Mouse (Mus musculus) hindbrain, embryonic 11.5 days (tissue): ENCODE measurements around the gene Gm8113. TPM values are rescaled to one million over a fixed set of nuclear protein-coding genes. Genes with fewer than 3 reads are reported as not detected.
"Not testable (repeated sequence)": the region's sequence is repeated elsewhere in the genome, so short reads cannot be mapped to it uniquely, and the experiment has no call there.

Source experiments
- ATAC-seq: fragments of 200-750 bp; cut with Nextera tagmentation; 2 replicates; pipeline ENCODE4 v1.8.0; 2017; ENCODE audit warnings: mild to moderate bottlenecking, moderate TSS enrichment, moderate library complexity; ENCODE audit not compliant: low FRiP score
- DNase-seq: peaks from one replicate; pipeline ENCODE4 v3.0.0-alpha.2; 2015; ENCODE audit warnings: low spot score
- H3K27ac ChIP-seq: fragments of 300-500 bp; sonication (generic); 2 replicates; pipeline ENCODE4 v1.5.1; 2014; ENCODE audit warnings: mild to moderate bottlenecking, low read depth, low read length
- H3K27me3 ChIP-seq: fragments of 300-500 bp; sonication (generic); 2 replicates; pipeline ENCODE4 v1.6.1; 2014; ENCODE audit warnings: mild to moderate bottlenecking, low read length, moderate library complexity, mixed read lengths; ENCODE audit not compliant: control insufficient read depth, insufficient read depth
- H3K36me3 ChIP-seq: fragments of 300-500 bp; sonication (generic); 2 replicates; pipeline ENCODE4 v1.6.1; 2014; ENCODE audit warnings: mild to moderate bottlenecking, low read length, moderate library complexity, mixed read lengths; ENCODE audit not compliant: control insufficient read depth, insufficient read depth
- H3K4me1 ChIP-seq: fragments of 300-500 bp; sonication (generic); replicated peaks from 2 replicates; pipeline ENCODE4 v1.6.1; 2014; ENCODE audit warnings: low read length, mixed read lengths; ENCODE audit not compliant: control insufficient read depth, insufficient read depth
- H3K4me2 ChIP-seq: fragments of 300-500 bp; sonication (generic); replicated peaks from 2 replicates; pipeline ENCODE4 v1.6.1; 2014; ENCODE audit warnings: mild to moderate bottlenecking, low read depth, low read length
- H3K4me3 ChIP-seq: fragments of 300-500 bp; sonication (generic); 2 replicates; pipeline ENCODE4 v1.5.1; 2014; ENCODE audit warnings: low read depth, low read length
- H3K9ac ChIP-seq: fragments of 300-500 bp; sonication (generic); 2 replicates; pipeline ENCODE4 v1.6.1; 2014; ENCODE audit warnings: low read depth, low read length
- H3K9me3 ChIP-seq: fragments of 300-500 bp; sonication (generic); 2 replicates; pipeline ENCODE4 v1.6.1; 2016; ENCODE audit warnings: low read length; ENCODE audit not compliant: control insufficient read depth
- WGBS: fragments of 180-500 bp; shearing (Covaris S2); extraction: QIAGEN DNeasy Blood & Tissue Kit; methylation state at CpG from one replicate; pipeline ENCODE4 v1.1.7; 2014; 5-methylcytosine and 5-hydroxymethylcytosine counted together
- polyA plus RNA-seq: library from polyadenylated mRNA; unstranded; fragments of >200 nt; fragmentation: Nextera tagmentation; extraction: Ambion mirVana; gene quantifications from 2 replicates; pipeline ENCODE4 v1.2.1, GENCODE M21; 2014

The Gm8113 gene
- polyA plus RNA-seq = 5.8 and 6.2 TPM in 2 replicates

DNA sequence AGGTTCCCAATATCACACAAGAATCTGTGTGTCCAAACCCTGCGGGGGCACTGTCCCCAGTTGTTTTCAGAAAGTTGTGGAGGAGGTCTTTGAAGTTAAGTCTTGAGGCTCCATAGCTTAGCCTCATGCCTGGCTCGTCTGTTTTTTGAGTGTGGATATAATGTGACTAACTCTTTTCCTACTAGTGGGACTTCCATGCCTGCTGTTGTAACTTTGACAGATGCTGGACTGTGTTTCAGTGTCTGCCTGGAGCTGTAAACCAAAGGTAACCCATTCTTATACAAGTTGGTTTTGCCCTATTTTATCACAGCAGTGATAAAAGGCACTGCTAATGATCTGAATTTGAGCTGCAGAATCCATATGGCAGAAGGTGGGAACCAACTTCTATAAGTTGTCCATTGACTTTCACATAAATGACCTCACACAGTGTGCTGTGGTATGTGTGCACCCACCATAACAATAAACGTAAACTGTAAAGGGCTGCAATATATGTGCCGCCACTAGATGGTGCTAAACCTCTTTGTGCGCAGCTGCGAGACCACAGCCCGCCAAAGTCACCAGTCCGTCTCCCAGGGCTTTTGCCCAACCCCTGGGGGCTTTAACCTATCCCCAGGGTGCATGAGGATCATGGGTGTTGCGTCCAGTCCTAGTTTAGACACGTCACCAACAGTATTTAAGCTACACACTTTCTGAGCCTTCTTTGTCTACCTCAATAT is at the start of gene Gm8113:
Gm8113 (plus strand) TSS at position 703 of the 716 bp plus-strand sequence.
- ATAC-seq = peak; percentile 100
- H3K4me3 ChIP-seq = peak within 1 kb of the TSS; percentile 42
- not testable (repeated sequence) for H3K9me3 ChIP-seq, H3K27me3 ChIP-seq, H3K36me3 ChIP-seq, H3K4me1 ChIP-seq
- 12% methylated on average over 10 of the region's 10 CpGs for WGBS
- H3K9ac ChIP-seq = peak within 1 kb of the TSS; percentile 64
- DNase-seq = peak; percentile 90
- H3K4me2 ChIP-seq = peak within 1 kb of the TSS; percentile 28
- H3K27ac ChIP-seq = peak within 1 kb of the TSS; percentile 70; the same call in 1 of the 2 replicates

DNA sequence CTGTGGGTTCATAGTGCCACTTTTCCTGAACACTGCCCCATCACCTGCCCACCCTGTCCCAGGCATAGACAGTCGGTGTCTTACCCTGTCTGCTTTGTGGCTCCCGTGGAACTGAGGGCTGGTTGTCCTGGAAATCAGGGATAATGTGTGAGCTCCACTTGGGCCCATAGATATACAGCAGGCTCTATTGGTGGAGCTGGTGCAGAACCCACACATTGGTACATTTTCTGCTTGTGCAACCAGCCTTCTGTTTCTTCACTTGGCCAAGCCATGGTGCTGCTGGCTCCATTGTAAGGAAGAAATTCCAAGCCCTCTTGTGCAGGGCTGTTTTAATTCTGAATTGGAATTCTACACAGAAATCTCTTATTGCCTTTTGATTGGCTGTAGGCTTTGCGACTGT is 49.8 kb upstream of the Gm8113 start, which contains the start of gene Ear1:
Ear1 (minus strand) TSS at position 101 of the 400 bp plus-strand sequence.
- not testable (repeated sequence) for ATAC-seq, H3K4me1 ChIP-seq, H3K27me3 ChIP-seq, DNase-seq, H3K9me3 ChIP-seq, H3K36me3 ChIP-seq, H3K9ac ChIP-seq, H3K4me2 ChIP-seq, H3K4me3 ChIP-seq, H3K27ac ChIP-seq
- 92% methylated on average over 2 of the region's 3 CpGs for WGBS

- not testable (repeated sequence) for DNase-seq, H3K27me3 ChIP-seq, H3K9me3 ChIP-seq, H3K4me1 ChIP-seq, H3K36me3 ChIP-seq, H3K9ac ChIP-seq, H3K27ac ChIP-seq, H3K4me3 ChIP-seq, ATAC-seq, H3K4me2 ChIP-seq
- 65% methylated on average over 1 of the region's 2 CpGs for WGBS
These were observed 47.4 kb upstream of the Gm8113 start for GRCm38 (mm10) chr14:43877789-43878188.

DNA sequence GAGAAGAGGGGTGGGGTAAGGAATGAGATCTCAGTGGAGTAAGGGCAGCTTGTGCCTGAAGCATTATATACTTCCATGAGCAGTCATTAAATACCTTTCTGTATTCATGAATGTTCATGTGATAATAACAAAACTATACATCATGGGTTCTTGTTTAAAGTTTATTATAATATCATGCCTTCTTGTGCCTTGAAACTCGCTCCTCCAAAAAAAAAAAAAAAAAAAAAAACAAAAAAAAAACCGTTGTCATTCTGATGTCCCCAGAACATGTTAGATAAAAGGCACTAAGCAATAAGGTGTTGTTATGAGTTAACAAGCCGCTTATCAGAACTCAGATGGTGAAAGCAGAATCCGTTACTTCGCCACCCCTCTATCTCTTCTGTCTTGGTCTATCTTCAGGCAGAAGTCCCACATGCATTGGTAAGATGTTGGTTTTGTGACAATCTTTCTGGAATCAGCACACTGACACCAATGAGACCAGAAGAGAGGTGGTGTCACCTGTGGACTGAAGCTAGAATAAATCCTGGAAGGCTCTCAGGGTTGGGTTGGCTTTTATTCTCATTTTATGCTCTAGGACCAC is 45.1 kb upstream of the Gm8113 start:
- not testable (repeated sequence) for H3K9ac ChIP-seq, ATAC-seq, H3K4me3 ChIP-seq, H3K9me3 ChIP-seq, H3K27ac ChIP-seq, H3K4me1 ChIP-seq, DNase-seq, H3K36me3 ChIP-seq, H3K4me2 ChIP-seq, H3K27me3 ChIP-seq
- WGBS = 91% methylated on average over 5 of the region's 5 CpGs

DNA sequence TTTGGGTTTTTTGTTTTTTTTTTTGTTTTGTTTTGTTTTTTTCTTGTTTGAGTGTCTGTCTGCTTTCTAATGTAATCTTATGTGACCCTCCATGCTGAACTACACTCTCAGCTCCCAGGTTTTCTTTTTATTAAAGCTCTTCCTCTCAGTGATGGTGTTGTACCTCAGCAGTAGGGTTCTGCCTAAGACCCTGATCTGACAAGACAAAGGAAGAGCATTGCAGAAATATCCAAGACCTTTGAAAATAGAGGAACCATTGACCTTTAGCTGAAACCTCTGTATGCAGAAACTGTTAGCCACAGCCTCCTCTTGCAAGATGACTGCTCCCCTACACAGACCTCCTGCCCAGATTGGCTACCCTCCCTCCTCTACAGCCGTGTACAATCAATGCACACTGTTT is 39.0 kb upstream of the Gm8113 start:
- 65% methylated on average over 1 of the region's 1 CpGs for WGBS
- H3K36me3 ChIP-seq, DNase-seq, H3K4me3 ChIP-seq, H3K27ac ChIP-seq, ATAC-seq, H3K4me1 ChIP-seq, H3K9ac ChIP-seq, H3K27me3 ChIP-seq, H3K9me3 ChIP-seq, H3K4me2 ChIP-seq: not testable (repeated sequence)

- not testable (repeated sequence) for H3K9ac ChIP-seq, H3K4me3 ChIP-seq, H3K27me3 ChIP-seq, H3K36me3 ChIP-seq, H3K4me1 ChIP-seq, H3K27ac ChIP-seq, H3K4me2 ChIP-seq, ATAC-seq, H3K9me3 ChIP-seq, DNase-seq
- WGBS = no CpG with 5 or more reads among the region's 1 CpGs
These were observed 33.9 kb upstream of the Gm8113 start for GRCm38 (mm10) chr14:43891288-43891687.

DNA sequence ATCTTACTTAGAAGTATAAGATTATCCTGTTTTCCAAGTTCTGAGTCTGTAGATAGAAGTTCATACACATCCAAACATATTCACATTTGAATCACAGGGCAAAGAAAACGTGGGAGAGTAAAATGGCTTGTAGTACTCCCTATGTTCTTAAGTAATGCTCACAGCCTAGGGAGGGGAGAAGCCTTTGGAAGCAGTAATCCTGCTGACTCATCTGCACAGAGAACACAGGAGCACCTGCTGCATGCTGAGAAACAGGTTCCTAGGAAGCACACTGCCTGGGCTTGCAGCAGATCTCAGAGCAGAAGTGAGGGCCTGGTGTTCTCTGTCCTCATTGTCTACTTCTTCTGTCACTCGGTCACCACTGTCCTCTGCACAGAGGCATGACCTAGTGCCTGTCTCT is 29.8 kb upstream of the Gm8113 start:
- H3K4me2 ChIP-seq, H3K27ac ChIP-seq, H3K4me1 ChIP-seq, H3K9me3 ChIP-seq, H3K27me3 ChIP-seq, H3K4me3 ChIP-seq, ATAC-seq, H3K9ac ChIP-seq, H3K36me3 ChIP-seq, DNase-seq: not testable (repeated sequence)
- 35% methylated on average over 1 of the region's 2 CpGs for WGBS

- 85% methylated on average over 3 of the region's 3 CpGs for WGBS
- not testable (repeated sequence) for H3K27me3 ChIP-seq, H3K36me3 ChIP-seq, H3K4me2 ChIP-seq, H3K9ac ChIP-seq, H3K4me1 ChIP-seq, H3K9me3 ChIP-seq, DNase-seq, H3K4me3 ChIP-seq, H3K27ac ChIP-seq, ATAC-seq
These were observed 26.6 kb upstream of the Gm8113 start for GRCm38 (mm10) chr14:43898577-43898976.

DNA sequence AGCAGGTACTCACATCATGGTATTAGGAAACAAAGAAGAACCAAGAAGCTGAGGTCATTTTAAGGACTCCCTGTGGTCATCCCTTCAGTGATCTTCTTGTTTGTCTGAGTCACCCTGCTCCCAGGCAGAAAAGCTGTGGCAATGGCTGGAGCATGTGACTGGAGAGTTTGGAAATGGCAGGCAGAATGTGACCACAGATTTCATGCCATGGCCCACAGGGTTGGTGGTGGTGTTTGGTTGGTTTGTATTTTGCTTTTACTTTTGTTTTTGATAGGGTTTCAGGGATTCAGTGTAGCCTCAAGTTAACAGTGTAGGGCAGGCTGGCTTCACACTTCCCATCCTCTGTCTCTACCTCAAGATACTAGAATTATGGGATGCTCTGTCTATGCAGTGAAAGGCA is 7.0 kb upstream of the Gm8113 start:
- not testable (repeated sequence) for H3K9ac ChIP-seq, DNase-seq, ATAC-seq, H3K36me3 ChIP-seq, H3K4me1 ChIP-seq, H3K27me3 ChIP-seq, H3K9me3 ChIP-seq, H3K4me3 ChIP-seq, H3K4me2 ChIP-seq, H3K27ac ChIP-seq
